Mouse (Mus musculus) MN1 (cell line): Measurements from ENCODE around the gene Eml3.

ENCODE experiments used
- DNase-seq: peaks from one replicate; pipeline ENCODE4 v3.0.0-alpha.2; 2016; ENCODE audit warnings: low spot score

Gene Eml3

DNA sequence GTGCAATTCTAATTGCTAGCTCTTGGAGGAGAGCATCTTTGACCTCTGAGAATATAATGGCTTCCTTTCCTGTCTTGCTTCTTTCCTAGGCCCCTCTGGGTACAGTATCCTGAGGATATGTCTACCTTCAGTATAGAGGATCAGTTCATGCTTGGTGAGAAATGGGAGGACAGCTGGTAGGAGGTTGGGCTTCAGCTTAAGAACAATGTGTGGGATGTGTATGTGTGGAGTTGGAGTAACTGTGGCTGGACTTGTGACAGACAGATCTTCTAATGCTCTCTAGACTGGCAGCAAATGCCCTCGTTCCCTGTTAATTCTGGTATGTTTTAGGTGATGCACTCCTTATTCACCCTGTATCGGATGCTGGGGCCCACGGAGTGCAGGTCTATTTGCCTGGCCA, 15.1 kb upstream of the Eml3 start:
- DNase-seq: no peak

DNA sequence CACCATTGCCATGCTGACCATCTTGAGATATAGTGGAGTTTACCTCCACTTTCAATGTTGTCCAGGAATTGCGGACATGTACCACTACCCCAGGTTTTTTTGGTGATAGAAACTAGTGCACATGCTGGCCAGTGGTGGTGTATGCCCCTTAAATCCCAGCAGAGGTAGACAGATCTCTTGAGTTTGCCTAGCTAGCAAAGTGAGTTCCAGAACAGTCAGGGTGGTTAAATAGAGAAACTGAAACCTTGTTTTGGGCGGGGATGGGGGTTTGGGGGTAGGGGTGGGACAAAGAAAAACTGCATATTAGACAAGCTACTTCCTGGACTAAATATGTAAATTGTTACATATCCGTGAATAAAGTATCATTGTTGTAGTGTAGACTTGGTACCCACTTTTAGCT, 10.4 kb upstream of the Eml3 start:
- DNase-seq: no peak

DNA sequence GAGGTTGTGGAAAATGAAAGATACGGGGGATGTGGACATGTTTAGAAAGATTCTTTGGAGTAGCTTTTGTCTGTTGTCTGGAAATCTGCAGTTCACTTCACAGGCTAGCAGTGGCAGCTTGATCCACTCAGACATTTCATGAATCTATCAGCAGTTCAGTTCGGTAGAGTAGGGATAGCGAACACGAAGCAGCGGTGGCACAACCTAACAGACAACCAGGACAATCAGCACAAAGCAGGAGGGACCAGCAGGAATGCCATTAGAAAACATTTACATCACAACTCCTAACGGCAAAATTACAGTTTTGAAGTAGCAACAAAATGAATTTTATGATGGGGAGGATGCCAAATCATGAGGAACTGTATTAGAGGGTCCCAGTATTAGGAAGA, 9.7 kb upstream of the Eml3 start:
- no peak for DNase-seq

DNA sequence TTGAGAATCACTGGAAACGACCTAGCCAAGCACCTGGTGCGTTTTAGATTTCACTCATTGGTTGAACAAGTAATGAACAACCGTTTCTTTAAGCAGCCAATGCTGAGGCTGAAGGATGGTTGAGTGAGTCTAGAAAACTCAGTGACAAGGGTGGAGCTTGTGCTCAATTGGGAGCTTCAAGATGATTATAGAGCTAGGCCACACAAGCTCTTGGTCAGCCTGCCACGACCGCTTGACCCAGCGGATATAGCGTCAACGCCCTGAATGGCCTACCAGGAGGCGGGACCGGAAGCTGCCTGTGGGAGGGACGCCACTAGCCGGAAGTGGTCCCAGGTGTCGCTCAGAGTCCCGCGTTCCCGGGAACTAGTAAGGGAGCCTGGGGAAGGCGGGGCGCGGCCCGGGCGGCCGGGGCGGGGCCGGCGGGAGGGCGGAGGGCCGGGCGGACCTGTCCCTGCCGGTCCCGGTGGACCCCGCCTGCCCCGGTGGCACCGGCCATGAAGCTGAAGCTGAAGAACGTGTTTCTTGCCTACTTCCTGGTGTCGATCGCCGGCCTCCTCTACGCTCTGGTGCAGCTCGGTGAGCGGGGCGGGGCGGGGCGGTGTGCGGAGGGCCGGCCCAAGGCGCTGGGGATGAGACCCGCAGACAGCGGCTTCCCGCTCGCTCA, 9.1 kb upstream of the Eml3 start, which contains the start of gene B3gat3:
TSS of gene B3gat3 (plus strand) at position 302 of the 664 bp plus-strand sequence.
- DNase-seq: peak; percentile 93

DNA sequence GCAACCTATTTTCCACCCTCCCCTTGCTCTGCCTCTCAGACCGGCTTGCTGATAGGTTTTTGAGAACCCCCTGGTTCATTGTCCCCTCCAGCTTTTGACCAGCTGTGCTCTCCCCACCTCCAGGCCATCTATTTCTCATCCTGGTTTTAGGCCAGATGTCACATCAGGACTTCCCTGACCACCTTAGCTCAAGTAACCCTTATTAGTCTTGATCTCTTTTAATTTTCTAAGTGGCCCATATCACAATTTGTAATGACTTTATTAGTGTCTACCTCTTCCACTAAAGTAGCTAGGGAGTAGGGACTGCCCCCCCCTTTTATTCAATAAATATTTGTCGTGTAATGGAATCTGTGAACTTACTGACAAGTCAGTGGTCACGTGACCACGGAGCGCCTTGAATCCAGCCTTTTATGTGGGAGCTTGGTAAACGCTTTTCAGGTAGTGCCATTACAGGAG, 8.5 kb upstream of the Eml3 start:
- peak; percentile 45 for DNase-seq

DNA sequence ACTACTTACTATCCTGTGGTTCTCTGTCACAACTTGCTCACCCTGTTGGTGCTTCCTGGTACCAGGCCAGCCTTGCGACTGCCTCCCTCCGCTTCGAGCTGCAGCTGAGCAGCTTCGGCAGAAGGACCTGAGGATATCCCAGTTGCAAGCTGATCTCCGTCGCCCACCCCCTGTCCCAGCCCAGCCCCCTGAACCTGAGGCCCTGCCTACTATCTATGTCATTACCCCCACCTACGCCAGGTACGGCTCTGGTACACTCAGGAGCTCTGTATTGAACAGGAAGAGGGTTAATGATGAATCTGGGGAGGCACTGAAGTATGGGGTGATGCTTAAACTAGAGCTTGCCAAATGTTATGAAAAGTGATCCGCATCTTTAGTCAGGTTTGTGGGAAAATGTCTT, 7.6 kb upstream of the Eml3 start:
- no peak for DNase-seq

DNA sequence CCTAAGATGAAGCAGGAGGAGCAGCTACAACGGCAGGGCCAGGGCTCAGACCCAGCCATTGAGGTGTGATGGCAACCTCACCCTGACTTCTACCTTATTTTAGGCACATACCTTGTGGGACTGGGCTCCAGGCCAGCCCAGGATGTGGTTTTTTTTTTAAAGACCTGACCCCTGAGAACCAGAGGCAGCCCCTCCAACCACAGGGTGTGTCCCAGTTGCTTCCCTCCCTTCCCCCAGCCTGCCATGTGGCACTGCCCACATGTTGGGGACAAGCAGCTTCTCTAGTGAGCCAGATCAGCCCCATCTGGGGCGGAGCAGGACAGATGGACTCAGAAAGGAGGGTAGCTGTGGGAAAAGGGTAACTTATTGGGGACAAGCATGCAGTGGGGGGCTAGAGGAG, 2.6 kb upstream of the Eml3 start:
- DNase-seq: no peak

DNA sequence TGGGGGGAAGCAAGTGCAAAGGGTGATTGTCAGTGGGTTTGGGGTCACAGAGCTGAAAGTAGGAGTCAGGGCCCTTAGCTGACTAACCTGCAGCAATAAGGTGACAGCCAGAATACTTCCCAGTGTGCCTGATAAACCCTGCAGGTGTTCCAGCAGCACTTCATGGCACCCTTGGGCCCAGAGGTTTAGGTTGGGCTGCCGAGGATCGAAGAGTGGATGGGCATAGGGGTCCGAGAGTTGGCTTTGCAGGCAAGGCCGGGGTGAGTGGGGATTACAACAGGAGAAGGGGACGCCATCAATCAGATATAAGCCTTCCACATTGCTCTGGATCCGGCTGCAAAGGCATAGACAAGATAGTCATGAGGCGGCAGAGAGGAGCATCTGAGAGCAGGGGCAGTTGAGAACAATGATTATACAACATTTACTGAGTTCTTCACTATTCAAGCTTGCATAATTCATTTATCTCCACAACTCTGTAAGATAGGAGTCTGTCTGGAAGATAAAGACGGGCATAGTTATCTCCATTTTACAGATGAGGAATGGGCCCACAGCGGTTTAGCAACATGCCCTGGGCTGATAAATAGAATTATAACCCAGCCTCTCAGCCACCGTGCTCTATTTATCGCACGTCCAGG, 1.3 kb upstream of the Eml3 start:
- no peak for DNase-seq

DNA sequence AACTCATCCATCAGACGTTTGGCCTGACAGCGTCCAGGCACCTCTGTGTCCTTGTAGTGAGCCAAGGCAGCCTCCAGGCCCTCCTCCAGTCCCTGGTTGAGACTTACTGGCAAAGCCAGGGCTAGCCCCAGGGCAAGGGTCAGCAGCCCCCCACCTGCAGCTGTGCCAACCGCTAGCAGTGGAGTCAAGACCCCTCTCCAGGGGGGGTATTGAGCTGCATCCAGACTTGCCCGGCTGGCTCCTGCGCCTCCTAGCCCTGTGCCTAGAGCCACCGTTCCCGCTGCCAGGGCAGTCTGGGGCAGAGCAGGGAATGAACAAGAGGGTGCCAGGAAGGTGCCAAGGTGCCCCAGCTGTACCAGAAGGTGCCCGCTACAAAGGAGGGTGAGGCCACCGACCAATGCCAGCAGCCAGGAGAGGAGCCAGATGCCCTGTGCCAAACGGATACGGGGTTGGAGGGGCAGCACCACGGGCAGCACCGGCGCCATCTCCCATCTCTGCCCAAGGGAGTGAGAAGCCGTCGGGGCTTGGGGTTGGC, 596 bp upstream of the Eml3 start:
- peak; percentile 22 for DNase-seq

DNA sequence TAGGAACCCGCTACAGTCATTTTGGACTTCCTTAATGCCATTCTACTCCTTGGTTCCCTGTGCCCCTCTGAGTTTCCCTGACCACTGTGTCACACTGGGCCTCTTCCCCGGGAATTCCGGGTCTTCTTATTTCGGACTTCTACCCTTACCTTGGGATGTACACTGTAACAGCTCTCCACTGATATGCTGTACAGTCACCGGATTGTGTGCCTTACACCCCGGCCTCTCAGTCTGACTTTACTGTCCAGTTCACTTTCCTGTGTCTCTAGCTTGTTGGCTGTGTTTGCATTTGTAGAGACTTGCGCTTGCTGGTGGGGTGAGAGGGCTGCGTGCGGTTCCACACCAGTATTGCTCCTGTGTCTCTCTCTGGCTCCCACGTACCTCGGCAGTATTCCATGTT, 765 bp downstream of the Eml3 start:
- DNase-seq: no peak

DNA sequence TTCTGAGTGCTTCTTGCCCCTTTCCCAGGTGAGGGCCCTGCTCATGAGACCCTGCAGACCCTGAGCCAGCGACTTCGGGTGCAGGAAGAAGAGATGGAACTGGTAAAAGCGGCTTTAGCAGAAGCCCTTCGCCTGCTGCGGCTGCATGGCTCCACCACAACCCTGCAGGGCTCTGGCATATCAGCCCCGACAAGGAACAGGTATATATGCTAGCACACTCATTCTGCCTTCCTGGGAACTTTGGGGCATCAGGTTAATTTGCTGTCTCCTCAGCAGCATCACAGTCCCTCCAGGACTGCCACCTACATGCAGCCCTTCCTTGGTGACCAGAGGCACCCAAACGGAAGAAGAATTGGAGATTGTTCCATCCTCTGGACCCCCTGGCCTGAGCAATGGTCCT, 1.4 kb downstream of the Eml3 start:
- DNase-seq: no peak

DNA sequence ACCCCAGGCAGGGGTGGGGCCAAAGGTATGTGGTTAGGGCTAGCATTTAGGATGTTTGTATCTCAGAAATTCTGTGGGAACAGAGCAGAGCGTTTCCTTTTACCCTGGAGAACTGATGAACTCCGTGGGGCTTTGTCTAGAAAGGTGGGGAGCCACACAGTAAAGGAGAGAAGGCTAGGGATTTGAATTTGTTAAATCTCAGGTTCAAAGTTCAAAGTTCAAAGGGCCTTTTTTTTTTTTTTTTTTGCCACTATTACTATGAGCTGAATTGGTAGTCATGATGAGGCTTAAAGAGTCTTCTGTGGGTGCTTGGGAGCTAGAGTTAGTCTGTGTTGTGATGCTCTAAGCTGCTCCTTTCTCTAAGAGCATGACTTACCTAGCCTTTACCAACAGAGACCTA, 7.4 kb downstream of the Eml3 start:
- DNase-seq: no peak

DNA sequence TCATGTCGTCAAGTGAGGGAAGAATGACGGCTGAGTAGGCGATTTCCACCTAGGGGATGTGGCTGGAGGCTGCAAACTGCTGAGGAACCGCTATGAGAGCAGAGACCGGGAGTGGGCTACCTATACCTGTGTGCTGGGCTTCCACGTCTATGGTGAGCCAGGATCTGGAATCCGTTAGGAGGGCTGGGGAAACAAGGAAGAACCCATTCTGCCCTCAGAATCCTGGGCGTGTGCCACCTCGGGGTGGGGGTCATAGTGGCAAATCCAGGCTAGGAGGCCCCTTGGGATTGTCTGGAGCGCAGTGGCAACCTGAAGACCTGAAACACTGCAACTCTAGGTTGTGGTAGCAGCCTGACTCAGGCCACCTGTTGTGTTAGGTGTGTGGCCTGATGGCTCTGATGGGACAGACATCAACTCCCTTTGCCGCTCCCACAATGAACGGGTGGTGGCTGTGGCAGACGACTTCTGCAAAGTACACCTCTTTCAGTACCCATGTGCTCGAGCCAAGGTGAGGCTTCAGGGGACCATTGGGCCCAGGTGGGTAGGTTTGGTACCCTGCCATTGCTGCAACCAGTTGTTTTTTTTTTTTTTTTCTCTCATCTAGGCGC, 11.3 kb downstream of the Eml3 start:
- DNase-seq: no peak

DNA sequence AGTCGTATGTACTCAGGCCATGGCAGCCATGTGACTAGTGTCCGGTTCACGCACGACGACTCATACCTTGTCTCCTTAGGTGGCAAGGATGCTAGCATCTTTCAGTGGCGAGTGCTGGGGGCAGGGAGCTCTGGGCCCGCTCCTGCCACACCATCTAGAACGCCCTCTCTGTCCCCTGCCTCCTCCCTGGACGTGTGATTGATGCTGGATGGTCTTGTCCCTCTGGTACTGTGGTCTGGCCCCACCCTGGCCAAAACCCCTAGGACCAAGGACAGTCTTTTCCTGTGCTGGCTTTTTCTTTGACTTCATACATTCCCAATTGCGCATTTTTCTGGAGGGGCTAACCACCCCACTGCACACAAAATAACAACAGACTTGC, 11.8 kb downstream of the Eml3 start:
- DNase-seq: no peak

DNA sequence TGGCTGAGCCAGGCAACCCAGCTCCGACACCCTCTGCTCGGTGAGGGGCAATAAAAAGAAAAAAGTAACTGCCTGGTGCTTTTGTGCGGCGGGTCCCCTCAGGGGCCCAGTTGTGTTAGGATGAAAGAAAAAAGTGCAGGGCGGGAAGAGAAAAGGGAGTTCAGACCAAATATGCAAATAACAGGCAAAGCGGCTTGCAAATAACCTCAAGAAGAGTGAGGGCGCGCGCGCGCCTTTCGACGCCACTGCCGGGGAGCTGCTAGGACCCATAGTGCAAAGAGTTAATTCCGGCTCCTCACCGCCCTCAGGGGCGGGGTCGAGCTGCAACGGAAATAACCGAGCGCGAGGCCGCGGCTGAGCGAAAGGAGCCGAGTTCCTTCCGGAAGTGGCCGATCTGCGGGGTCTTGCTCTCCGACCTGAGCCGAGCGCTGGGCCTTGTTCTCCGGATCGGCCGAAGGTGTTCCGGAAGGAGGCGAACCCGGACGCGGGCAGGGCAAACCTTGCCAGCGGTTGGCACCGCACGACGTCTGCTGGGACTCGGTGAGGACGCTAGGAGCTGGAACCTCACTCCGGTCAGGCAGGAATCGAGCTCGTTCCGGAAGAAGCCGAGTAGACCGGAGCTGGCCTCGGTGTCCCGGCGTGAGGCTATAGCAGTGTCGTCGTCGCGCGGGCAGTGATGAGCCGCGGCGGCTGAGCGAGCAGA, 12.3 kb downstream of the Eml3 start, which contains the start of gene Mta2:
TSS of gene Mta2 (plus strand) at position 361 of the 703 bp plus-strand sequence.
- peak; percentile 96 for DNase-seq

DNA sequence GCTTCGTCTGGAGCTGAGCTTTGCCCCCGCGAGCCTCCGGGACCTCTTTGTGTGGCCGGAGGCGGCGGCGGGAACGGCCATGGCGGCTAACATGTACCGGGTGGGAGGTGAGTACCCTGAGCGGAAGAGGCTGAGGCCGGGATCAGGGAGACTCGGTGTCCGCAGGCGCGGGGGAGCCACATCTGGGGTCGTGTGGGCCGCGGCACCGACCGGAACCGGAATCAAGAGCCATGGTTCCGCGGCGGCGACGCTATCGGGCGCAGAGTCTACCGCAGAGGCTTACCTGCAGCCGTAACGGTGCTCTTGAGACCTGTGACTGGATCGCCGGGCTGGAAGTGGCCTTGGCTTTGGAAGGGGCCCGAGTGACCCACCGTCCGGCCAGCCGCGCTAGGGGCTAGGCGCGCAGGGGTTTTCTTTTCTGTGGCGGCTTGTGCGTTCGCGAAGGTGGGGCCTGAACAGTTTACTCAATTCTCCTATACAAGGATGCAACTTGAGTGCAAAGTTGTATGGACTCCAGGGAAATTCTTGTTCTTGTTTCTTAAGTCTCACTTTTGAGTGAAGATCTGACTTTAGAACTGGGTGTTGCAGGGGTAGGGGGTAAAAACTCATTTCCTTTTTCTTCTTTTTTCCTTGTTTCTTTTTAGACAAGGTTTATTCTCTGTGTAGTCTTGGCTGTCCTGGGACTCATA, 13.1 kb downstream of the Eml3 start:
- no peak for DNase-seq

DNA sequence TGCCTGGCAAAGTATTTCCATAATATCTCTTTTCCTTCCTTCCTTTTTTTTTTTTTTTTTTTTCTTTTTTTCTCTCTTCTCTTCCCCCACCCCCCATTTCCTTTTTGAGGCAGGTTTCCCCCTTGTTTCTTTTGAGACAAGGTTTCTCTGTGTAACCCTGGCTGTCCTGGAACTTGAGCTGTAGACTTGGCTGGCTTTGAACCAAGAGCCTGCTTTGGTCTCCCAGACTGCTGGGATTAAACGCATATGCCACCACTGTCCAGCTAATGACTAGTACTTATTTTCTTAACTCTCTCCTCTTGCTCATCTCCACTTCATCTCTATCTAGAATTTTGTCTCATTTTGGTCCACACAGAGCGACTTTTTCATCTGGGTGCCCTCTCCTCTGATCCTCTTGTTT, 13.7 kb downstream of the Eml3 start:
- DNase-seq: no peak

DNA sequence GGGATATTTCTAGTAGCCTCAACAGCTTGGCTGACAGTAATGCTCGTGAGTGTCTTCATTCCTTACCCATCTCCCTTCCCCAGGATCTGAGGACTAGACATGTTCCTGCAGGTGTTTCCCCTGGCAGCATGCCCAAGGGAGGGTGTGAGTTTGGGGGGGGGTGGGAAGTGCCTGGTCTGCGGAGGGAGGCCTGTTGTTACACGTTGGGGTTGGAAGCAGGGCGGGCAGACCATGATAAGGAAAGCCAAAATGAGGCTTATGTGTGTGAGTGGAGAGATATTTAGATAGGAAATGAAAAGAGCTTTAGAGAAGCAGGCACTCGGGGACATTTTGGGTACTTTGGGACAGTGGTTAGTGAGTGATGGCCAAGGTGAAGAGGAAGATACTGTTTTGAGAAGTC, 14.7 kb downstream of the Eml3 start:
- no peak for DNase-seq

DNA sequence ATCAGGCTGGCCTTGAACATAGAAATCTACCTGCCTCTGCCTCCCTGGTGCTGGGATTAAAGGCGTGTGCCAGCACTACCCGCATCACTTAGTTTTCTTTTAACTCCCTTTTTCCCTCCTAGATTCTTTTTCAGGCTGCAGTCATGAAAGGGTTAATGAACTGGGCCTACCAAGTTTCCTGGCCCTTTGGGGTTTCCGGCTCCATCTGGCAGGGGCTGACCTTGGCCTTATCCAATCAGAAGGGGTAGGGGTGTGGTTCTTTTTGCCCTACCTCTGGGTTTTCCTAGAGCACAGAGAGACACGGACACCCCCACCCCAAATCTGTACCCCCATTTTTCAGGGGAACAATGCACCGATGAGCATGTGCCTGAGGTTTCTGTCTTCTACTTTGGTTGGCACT, 15.4 kb downstream of the Eml3 start:
- DNase-seq: peak; percentile 57

DNA sequence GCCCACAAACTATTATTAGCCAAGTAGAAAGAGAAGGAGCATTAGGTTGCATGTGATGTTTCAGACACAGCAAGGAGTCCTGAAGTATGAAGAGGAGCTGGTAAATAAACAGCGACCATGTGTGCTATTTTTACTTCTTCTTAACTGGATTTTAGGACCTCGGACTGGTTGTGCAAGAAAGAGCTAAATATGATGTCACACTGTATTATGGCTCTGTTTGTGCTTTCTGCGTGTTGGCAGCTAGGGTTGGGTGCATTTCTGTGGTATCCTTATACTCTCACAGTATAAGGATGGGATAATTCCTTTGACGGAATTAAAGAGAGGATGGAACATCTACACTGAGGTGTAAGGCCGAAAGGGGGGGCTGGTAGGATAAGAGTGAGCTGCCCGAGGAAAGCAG, 15.9 kb downstream of the Eml3 start:
- DNase-seq: no peak

DNA sequence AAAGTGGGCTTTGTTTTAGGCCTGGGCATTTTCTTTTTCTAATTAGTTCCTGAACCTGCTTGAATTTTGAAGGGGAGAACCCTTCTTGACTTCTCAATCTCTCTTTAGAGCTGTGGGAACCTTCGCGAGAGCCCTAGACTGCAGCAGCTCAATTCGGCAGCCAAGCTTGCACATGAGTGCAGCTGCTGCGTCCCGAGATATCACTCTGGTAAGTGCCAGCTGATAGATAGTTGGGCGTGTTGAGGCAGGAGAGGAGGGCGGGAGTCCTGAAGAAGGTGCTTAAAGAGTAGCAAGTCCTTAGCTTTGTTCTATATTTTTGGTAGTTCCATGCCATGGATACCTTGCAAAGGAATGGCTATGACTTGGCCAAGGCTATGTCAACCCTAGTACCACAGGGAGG, 17.6 kb downstream of the Eml3 start:
- DNase-seq: no peak

DNA sequence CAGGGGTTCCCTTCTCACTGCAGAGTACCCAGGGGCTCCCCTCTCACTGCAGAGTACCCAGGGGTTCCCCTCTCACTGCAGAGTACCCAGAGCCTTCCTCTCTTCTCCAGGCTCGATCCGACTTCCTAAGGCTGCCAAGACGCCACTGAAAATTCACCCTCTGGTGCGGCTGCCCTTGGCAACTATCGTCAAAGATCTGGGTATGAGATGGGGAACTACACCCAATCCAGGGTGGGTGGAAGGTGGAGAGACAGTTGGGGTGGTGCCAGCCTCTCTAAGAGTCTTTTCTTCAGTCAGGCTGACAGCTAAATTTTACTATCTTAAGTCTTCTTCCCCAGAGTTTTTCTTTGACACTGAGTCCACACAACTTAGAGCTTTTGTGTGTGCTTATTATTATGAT, 20.8 kb downstream of the Eml3 start:
- DNase-seq: no peak
